Mouse (Mus musculus) kidney, postnatal 10 days (tissue): ENCODE measurements at regions not wholly inside any gene's neighbourhood (a gene's known extent, or its start where the extent isn't known, plus 50 kb on each side); places are given as distances from the start of the nearest gene placed in this dataset.
A peak's percentile ranks its signal among the peaks of the same experiment; 100 is the strongest.

Experiments used
- DNase-seq: peaks from one replicate; pipeline ENCODE4 v3.0.0; 2021; ENCODE audit warnings: mixed read lengths

- DNase-seq, result no peak
Measured at GRCm38 (mm10) chr8:126538136-126538535, 55.6 kb downstream of the Irf2bp2 start.

DNA sequence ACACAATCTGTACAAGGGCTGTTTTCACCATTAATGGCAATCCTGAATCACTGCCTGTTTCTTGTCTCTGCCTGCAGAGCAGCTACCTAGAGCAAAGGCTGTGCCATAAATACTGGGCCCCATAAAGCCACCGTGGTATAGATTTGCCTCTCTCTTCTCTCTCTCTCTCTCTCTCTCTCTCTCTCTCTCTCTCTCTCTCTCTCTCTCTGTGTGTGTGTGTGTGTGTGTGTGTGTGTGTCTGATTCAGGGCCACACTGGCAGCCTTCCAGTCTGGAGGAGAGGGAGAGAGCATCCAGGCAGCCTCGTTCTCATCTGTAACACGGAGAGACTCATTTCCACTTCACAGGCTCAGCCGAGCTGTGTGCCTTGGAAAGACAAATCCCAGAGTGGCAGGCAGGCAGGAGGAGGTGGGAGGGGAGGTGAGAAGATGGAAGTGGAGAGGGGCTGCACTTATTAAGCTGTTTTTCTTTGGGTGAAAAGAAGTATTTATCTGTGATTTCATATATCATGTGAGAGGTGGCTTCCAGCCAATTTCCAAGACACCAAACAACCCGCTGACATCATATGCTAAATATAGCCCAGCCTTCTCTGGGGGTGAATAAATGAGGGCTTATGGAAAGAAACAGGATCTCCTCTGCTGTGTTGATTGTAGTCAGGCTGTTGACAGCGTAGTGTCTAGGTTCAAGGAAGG lies 56.7 kb downstream of the Irf2bp2 start:
- DNase-seq, result peak; percentile 85

DNA sequence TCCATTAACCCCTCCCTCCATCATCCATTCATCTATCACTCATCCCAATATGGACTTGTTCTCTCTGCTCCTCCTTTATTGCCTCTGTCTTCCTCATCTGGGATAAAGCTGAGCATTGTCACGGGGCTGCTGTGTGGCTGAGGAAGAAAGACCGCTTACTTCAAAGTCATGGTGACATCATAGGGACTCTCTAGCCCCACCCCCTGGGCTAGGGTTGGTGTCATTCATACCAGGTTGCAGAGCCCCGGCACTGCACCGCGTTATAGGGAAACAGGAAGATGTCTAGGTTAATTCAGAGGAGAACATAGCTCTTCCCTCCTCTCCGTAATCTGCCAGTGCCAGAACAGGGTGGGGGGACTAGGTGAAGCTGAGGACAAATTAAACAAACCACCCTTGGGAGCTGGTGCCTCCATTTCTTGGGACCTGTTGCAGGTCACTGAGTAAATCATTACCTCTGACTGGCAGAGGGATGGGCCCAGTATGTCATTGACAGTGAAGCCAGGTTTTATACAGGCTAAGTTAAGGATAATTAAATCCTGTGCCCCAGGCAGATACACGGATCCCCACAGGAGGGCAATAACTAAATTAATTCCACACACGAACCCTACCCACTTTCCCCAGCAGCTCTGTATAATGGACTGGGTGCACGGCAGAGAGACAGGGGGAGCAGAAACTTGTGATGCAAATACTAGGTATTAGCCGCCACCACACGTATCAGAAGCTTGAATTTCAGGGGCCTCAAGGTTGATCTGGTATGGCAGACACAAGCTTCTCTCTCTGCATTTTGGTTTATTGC lies 57.5 kb downstream of the Irf2bp2 start:
- DNase-seq, result peak; percentile 42

DNA sequence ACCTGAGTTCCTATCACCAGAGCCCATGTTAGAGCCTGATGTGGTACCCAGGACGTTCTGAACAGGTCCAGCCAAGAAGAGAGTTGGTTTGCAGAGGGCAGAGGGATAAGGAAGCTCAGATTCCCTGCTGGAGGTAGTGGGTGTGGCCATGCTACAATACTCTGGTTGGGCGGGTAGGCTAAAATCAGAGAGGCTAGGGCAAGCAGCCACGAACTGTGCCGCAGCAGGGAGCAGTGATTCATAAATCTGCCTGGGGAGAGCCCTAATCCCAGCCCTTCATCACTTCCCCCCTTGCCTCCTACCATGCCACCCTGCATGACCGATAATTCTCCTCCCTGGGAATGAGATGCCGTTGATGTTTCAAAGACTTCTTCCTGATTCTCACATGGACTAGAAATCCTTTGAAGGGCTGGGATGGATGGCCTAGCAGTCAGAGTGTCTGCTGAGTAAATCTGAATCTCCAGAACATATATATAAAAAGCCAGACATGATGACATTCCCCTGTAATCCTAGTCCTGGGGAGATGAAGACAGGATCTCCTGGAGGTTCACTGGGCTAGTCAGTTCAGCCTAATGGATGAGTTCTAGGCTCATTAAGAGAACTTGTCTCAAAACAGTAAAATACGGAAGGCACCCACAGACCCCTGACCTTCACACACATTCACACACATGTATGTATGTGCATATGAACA lies 57.6 kb upstream of the Tarbp1 start:
- DNase-seq, result no peak

- DNase-seq, result no peak
Measured at GRCm38 (mm10) chr8:126531459-126531858, 56.6 kb upstream of the Tarbp1 start.

GRCm38 (mm10) chr8:126529409-126529808 lies 54.5 kb upstream of the Tarbp1 start:
- DNase-seq, result no peak

DNA sequence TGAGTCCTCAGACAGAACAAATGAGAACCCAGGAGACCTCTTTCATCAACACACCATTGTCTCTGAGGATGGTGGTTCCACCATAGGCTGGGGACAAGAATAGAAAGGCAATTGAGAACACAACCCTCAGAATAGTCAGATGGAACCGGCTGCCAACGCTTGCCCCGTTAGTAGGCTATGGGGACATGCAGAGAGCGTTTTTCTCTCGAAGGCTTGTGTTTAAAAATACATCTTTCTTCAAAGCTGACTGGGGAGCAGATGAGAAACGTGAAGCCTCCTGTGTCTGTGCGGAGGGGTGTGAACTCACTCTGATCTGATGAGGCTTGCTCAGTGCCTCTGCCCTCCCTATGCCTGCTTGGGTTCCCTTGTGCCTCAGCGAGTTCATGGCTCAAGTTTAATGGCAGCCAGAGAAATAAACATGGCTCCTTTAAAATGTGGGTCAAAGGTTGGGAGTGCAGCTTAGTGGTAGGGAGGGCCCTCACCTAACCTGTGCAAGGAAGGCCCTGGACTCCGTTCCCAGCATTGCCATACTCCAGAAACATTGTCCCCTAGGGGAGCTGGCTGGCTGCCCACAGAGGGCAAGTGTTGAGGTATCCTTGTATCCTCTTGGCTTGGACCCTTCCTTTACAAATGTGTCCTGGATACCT lies 53.7 kb upstream of the Tarbp1 start:
- no peak for DNase-seq

DNA sequence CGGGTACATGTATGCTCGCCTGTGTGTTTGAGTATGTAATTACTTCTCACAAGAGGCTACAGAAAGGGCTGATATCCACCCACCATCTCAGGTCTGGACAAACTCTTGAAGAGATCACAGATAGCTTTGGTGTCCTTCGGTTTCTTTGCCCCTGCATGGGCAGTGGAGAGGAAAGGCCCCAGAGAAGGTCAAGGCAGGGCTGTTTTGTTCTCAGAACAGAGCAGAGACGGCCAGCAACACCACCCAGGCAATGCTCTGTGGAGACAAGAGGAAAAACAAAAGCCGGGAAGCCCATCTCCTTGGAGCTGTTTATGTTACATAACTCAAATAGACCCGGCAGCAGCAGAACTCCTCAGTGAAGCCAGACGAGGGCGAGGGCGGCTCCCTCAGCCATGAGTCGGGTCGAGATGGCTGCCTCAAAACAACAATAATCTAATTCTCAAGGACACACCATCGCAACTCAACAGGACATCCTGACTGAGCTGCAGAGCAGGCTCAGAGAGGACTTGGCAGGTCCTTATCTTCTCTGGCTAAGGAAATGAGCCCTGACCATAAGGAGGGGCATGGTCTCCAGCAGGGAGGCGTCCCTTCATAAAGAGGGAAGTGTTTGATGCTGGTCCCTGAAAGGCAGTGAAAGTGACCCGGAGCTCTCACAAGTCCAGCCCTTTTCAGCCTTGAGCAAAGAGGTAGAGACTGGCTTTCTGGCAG lies 52.2 kb upstream of the Tarbp1 start:
- peak; percentile 74 for DNase-seq

DNA sequence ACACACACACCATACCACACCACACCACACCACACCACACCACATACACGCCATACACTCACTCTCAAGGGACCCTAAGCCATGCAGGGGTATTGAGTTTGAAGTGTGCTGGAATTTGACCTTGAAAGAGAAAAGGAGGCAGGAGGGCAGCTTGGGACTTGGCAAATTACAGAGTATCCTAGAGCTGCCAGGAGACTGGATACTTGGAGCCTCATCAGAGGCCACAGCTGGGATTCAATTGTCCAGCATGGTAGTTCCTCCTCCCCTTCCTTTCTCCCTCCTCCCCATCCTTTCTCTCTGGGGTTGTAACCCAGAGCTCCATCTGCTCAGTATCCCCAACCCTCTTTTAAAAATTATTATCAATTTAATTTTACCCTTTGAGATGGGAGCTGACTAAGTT lies 50.7 kb upstream of the Tarbp1 start:
- no peak for DNase-seq
